Mouse (Mus musculus) cortical plate, adult 2 months (tissue): ENCODE measurements around the gene Cma1.

Source experiments
- CTCF ChIP-seq: fragments of 200-500 bp; IDR thresholded peaks from 2 replicates; pipeline ENCODE4 v1.5.1; 2011; ENCODE audit warnings: mild to moderate bottlenecking, control low read depth, low read length; ENCODE audit not compliant: insufficient read depth; ENCODE audit errors: extremely low read depth
- POLR2A ChIP-seq: fragments of 200-500 bp; IDR thresholded peaks from 2 replicates; pipeline ENCODE4 v1.6.1; 2011; ENCODE audit warnings: mild to moderate bottlenecking, low read length, control low read depth; ENCODE audit not compliant: insufficient read depth; ENCODE audit errors: extremely low read depth

DNA sequence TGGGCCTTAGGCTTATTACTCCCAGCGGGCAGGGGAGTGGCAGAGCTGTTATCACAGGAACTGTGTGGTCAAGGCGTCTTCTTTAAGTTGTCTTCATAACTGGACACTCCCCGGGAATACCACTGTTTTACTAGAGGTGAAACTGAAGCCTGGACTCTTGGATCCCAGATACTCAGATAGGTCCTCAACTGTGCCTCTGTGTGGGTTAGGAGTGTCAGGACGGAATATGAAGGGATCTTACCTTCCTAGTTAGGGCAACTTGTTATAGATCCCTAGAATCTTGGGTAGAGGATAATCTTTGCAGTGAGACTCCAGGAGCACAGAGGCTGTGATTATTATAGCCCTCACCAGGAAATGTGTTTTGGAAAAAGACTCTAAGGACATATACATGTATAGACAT lies at the start of gene Cma1:
- TF ChIP-seq POLR2A, result no peak
- TF ChIP-seq CTCF, result no peak
